8 mouse cellular contexts compared by ENCODE assay signal in genomic region chr12:106479067-106479877, GRCm38 (mm10).
DNase-seq lines count a peak whose midpoint lies in the region; ATAC-seq and TF ChIP-seq lines count a peak whose summit lies in the region.

No protein-coding gene starts in this region.

- H3K9me3 ChIP-seq in kidney, postnatal 0 days (replicated peaks; ENCODE audit: low read length) = no peaks in the 10 kb centered on the region
- H3K9me3 ChIP-seq in embryonic facial prominence, embryonic 15.5 days (replicated peaks) = no peaks in the 10 kb centered on the region
- H3K9me3 ChIP-seq in intestine, postnatal 0 days (ENCODE audit: control insufficient read depth) = no peaks in the 10 kb centered on the region
- H3K9me3 ChIP-seq in neural tube, embryonic 11.5 days (ENCODE audit: control insufficient read depth, low read length) = no peaks in the 10 kb centered on the region

- WGBS in kidney, postnatal 0 days = 2% methylated on average over 24 of the region's 24 CpGs
- 2% methylated on average over 24 of the region's 24 CpGs for WGBS in embryonic facial prominence, embryonic 15.5 days
- 4% methylated on average over 24 of the region's 24 CpGs for WGBS in intestine, postnatal 0 days
- under 1% methylated on average over 24 of the region's 24 CpGs for WGBS in neural tube, embryonic 11.5 days

- no peak overlapping the region; the same call in 1 of the 2 replicates for H3K4me3 ChIP-seq in kidney, postnatal 0 days (replicated peaks; ENCODE audit: low read depth, low read length)
- H3K4me3 ChIP-seq in embryonic facial prominence, embryonic 15.5 days (replicated peaks) = peak overlapping the region; percentile 30
- no peak overlapping the region for H3K4me3 ChIP-seq in intestine, postnatal 0 days (ENCODE audit: low read depth, low read length)
- peak overlapping the region; percentile 23; the same call in 1 of the 2 replicates for H3K4me3 ChIP-seq in neural tube, embryonic 11.5 days (ENCODE audit: low read depth, low read length)

- peak overlapping the region; percentile 33 for H3K4me2 ChIP-seq in kidney, postnatal 0 days (ENCODE audit: low read length)
- peak overlapping the region; percentile 44 for H3K4me2 ChIP-seq in embryonic facial prominence, embryonic 15.5 days (replicated peaks)
- 0 out of 2 replicates have a peak overlapping the region, but pooled peaks have one; percentile 13 for H3K4me2 ChIP-seq in intestine, postnatal 0 days (replicated peaks; ENCODE audit: low read depth)
- peak overlapping the region; percentile 56 for H3K4me2 ChIP-seq in neural tube, embryonic 11.5 days (ENCODE audit: low read depth)

- H3K27ac ChIP-seq in kidney, postnatal 0 days = no peak overlapping the region
- no peak overlapping the region for H3K27ac ChIP-seq in embryonic facial prominence, embryonic 15.5 days (replicated peaks)
- H3K27ac ChIP-seq in intestine, postnatal 0 days (ENCODE audit: low read depth, low read length) = no peak overlapping the region
- no peak overlapping the region for H3K27ac ChIP-seq in neural tube, embryonic 11.5 days (ENCODE audit: low read depth, low read length)

- peaks cover 46% of the 10 kb centered on the region for H3K27me3 ChIP-seq in kidney, postnatal 0 days (ENCODE audit: insufficient read depth, low read length)
- H3K27me3 ChIP-seq in embryonic facial prominence, embryonic 15.5 days = peaks cover 53% of the 10 kb centered on the region
- peaks cover 60% of the 10 kb centered on the region for H3K27me3 ChIP-seq in intestine, postnatal 0 days (replicated peaks; ENCODE audit: control insufficient read depth, insufficient read depth, low read length)
- H3K27me3 ChIP-seq in neural tube, embryonic 11.5 days (ENCODE audit: control insufficient read depth, insufficient read depth, low read length) = 0 out of 2 replicates have a peak, but pooled peaks cover 8% of the 10 kb centered on the region

- TF ChIP-seq CTCF in kidney, postnatal 0 days (IDR thresholded peaks at IDR 0.05; ENCODE audit: low read depth) = no peak
- no peak for TF ChIP-seq CTCF in intestine, postnatal 0 days (IDR thresholded peaks at IDR 0.05; ENCODE audit: low read depth)

- H3K36me3 ChIP-seq in kidney, postnatal 0 days (ENCODE audit: insufficient read depth, low read length) = no peaks in the 10 kb centered on the region
- H3K36me3 ChIP-seq in embryonic facial prominence, embryonic 15.5 days = no peaks in the 10 kb centered on the region
- H3K36me3 ChIP-seq in intestine, postnatal 0 days (ENCODE audit: control insufficient read depth, insufficient read depth) = no peaks in the 10 kb centered on the region
- no peaks in the 10 kb centered on the region for H3K36me3 ChIP-seq in neural tube, embryonic 11.5 days (ENCODE audit: control insufficient read depth, insufficient read depth, low read length)

- no peak overlapping the region for H3K9ac ChIP-seq in kidney, postnatal 0 days (ENCODE audit: low read depth, low read length)
- no peak overlapping the region for H3K9ac ChIP-seq in embryonic facial prominence, embryonic 15.5 days
- H3K9ac ChIP-seq in intestine, postnatal 0 days (ENCODE audit: low read depth, low read length) = no peak overlapping the region
- no peak overlapping the region for H3K9ac ChIP-seq in neural tube, embryonic 11.5 days (ENCODE audit: low read length)

- DNase-seq in kidney, postnatal 0 days (ENCODE audit: low spot score) = peak; percentile 12
- no peak for DNase-seq in kidney, postnatal 14 days
- peak; percentile 57 for DNase-seq in neural tube, embryonic 11.5 days (ENCODE audit: low spot score)
- DNase-seq in left cerebral cortex, postnatal 10 days (ENCODE audit: extremely low spot score in 1 of 2, low spot score in 2 of 2) = no peak
- no peak for DNase-seq in layer of hippocampus, adult 11-12 months (ENCODE audit: low spot score)
- DNase-seq in lung, adult 18-20 months = no peak

- no peaks in the 10 kb centered on the region; the same call in 1 of the 2 replicates for H3K4me1 ChIP-seq in kidney, postnatal 0 days (replicated peaks; ENCODE audit: insufficient read depth, low read length)
- peaks cover 22% of the 10 kb centered on the region for H3K4me1 ChIP-seq in embryonic facial prominence, embryonic 15.5 days
- H3K4me1 ChIP-seq in intestine, postnatal 0 days (replicated peaks; ENCODE audit: control insufficient read depth, insufficient read depth, low read length) = no peaks in the 10 kb centered on the region
- peaks cover 20% of the 10 kb centered on the region for H3K4me1 ChIP-seq in neural tube, embryonic 11.5 days (ENCODE audit: control insufficient read depth, insufficient read depth, low read length)

- intact Hi-C loops in left cerebral cortex, postnatal 10 days (cut with DNase I) = loop anchor here (2.0 to 10.0 kb wide), 3 partner anchors 102 to 1520 kb away; no protein-coding TSS in a partner anchor

- ATAC-seq in kidney, postnatal 0 days (replicated peaks; ENCODE audit: low FRiP score, low read depth) = no peak
- ATAC-seq in embryonic facial prominence, embryonic 15.5 days (ENCODE audit: insufficient number of reproducible peaks, low FRiP score, low TSS enrichment, low read depth) = no peak
- ATAC-seq in intestine, postnatal 0 days = no peak
- ATAC-seq in neural tube, embryonic 11.5 days (ENCODE audit: insufficient read depth, low FRiP score, low TSS enrichment) = no peak

Comparison
In these comparisons a context has a peak if more than half of its experiments do, and no peak if none do; other contexts are left out.
1. DNase-seq: peak in kidney, postnatal 0 days (single experiment) and neural tube, embryonic 11.5 days (single experiment); none in kidney, postnatal 14 days (single experiment), left cerebral cortex, postnatal 10 days (0 of 2), layer of hippocampus, adult 11-12 months (single experiment) and lung, adult 18-20 months (0 of 2).
2. H3K4me3 ChIP-seq: peak in embryonic facial prominence, embryonic 15.5 days (single experiment) and neural tube, embryonic 11.5 days (single experiment); none in kidney, postnatal 0 days (single experiment) and intestine, postnatal 0 days (single experiment).
3. Peak in every context shown above with its lines, with median percentiles within 50 percentile points of each other: H3K4me2 ChIP-seq.